Mouse (Mus musculus): ENCODE data around the gene Nrcam. TPM values are rescaled to one million over a fixed set of nuclear protein-coding genes. Genes with fewer than 3 reads are reported as not detected.

Nrcam gene
- total RNA-seq, 2 experiments from 2014 or later, result 0.25 to 0.67 TPM

GRCm38 (mm10) chr12:44430335-44430734 lies 101.7 kb downstream of the Nrcam start:
- no peak for DNase-seq
- intact Hi-C loops (cut with DNase I), result no loop called here

- DNase-seq, result no peak
- intact Hi-C loops (cut with DNase I), result no loop called here
Measured at GRCm38 (mm10) chr12:44430996-44431395, 102.3 kb downstream of the Nrcam start.

- DNase-seq, result no peak
- intact Hi-C loops (cut with DNase I), result no loop called here
Measured at GRCm38 (mm10) chr12:44432727-44433126, 104.0 kb downstream of the Nrcam start.

GRCm38 (mm10) chr12:44437046-44437827 lies 108.6 kb downstream of the Nrcam start:
- DNase-seq, result no peak
- intact Hi-C loops (cut with DNase I), result no loop called here

- no peak for DNase-seq
- intact Hi-C loops (cut with DNase I), result no loop called here
Measured at GRCm38 (mm10) chr12:44438884-44439283, 110.2 kb downstream of the Nrcam start.

- no peak for DNase-seq
- intact Hi-C loops (cut with DNase I), result no loop called here
Measured at GRCm38 (mm10) chr12:44440230-44440629, 111.5 kb downstream of the Nrcam start.

- no peak for DNase-seq
- intact Hi-C loops (cut with DNase I), result no loop called here
Measured at GRCm38 (mm10) chr12:44450930-44451329, 122.2 kb downstream of the Nrcam start.

GRCm38 (mm10) chr12:44451742-44452141 lies 123.1 kb downstream of the Nrcam start:
- intact Hi-C loops (cut with DNase I), result no loop called here
- DNase-seq, result no peak

- DNase-seq, result no peak
- intact Hi-C loops (cut with DNase I), result no loop called here
Measured at GRCm38 (mm10) chr12:44453791-44454190, 125.1 kb downstream of the Nrcam start.

GRCm38 (mm10) chr12:44457961-44458360 lies 129.3 kb downstream of the Nrcam start:
- peak in 1 of 2 experiments; percentile 3 for DNase-seq
- intact Hi-C loops (cut with DNase I), result no loop called here

GRCm38 (mm10) chr12:44462436-44462835 lies 133.8 kb downstream of the Nrcam start:
- intact Hi-C loops (cut with DNase I), result no loop called here
- DNase-seq, result no peak

GRCm38 (mm10) chr12:44462976-44463375 lies 134.3 kb downstream of the Nrcam start:
- intact Hi-C loops (cut with DNase I), result no loop called here
- DNase-seq, result no peak

- no peak for DNase-seq
- intact Hi-C loops (cut with DNase I), result no loop called here
Measured at GRCm38 (mm10) chr12:44471073-44471472, 142.4 kb downstream of the Nrcam start.

- intact Hi-C loops (cut with DNase I), result no loop called here
- DNase-seq, result no peak
Measured at GRCm38 (mm10) chr12:44475355-44475754, 146.7 kb downstream of the Nrcam start.

GRCm38 (mm10) chr12:44479260-44480030 lies 150.8 kb downstream of the Nrcam start:
- intact Hi-C loops (cut with DNase I), result no loop called here
- DNase-seq, result no peak

GRCm38 (mm10) chr12:44480031-44480419 lies 151.3 kb downstream of the Nrcam start:
- intact Hi-C loops (cut with DNase I), result no loop called here
- DNase-seq, result no peak

GRCm38 (mm10) chr12:44481415-44481814 lies 152.7 kb downstream of the Nrcam start:
- intact Hi-C loops (cut with DNase I), result no loop called here
- no peak for DNase-seq

- DNase-seq, result no peak
- intact Hi-C loops (cut with DNase I), result no loop called here
Measured at GRCm38 (mm10) chr12:44492759-44493479, 164.2 kb downstream of the Nrcam start.

GRCm38 (mm10) chr12:44497762-44498161 lies 169.1 kb downstream of the Nrcam start:
- no peak for DNase-seq
- intact Hi-C loops (cut with DNase I), result no loop called here

GRCm38 (mm10) chr12:44498872-44499271 lies 170.2 kb downstream of the Nrcam start:
- no peak for DNase-seq
- intact Hi-C loops (cut with DNase I), result no loop called here

GRCm38 (mm10) chr12:44501807-44502487 lies 173.3 kb downstream of the Nrcam start:
- no peak for DNase-seq
- intact Hi-C loops (cut with DNase I), result no loop called here

All from heart, postnatal 10 days (tissue).